Mouse (Mus musculus) kidney, adult 8-10 months (tissue): ENCODE results near the gene Wnt10b.

Source experiments
- DNase-seq, 2 experiments: peaks; one replicate each; pipeline ENCODE4 v3.0.0; 2022

Wnt10b gene

DNA sequence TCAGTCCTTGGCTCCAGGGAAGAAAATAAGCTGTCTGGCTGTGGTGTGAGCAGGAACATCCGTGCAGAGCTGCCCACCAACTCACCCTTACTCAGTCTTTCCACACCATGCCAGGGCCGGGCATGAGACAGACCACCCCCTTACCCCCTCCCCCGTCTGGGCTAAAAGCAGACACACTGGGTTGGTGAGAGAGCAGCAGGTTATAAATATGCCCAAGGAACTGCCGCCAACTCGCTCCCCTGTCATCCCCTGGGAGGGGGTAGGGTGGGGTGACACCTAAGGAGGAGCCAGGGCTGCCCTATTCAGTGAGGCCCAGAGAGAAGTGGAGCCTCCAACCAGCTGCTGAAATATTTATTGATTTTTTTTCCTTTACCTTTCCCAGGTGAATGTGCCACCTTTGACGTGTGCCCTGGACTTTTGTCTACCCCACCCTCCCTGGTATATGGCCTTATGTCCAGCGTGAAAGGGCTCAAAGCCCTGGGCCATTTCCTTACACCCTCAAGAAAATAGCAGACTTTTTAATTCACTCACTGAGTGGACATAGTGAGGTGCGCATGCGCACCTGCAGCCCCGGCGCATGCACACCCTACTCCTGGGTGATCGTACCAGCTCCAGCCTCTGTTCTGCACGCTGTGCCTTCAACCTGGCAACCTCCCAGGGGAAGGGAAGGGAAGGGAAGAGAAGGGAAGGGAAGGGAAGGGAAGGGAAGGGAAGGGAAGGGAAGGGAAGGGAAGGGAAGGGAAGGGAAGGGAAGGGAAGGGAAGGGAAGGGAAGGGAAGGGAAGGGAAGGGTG is 19.0 kb upstream of the Wnt10b start:
- no peak for DNase-seq

DNA sequence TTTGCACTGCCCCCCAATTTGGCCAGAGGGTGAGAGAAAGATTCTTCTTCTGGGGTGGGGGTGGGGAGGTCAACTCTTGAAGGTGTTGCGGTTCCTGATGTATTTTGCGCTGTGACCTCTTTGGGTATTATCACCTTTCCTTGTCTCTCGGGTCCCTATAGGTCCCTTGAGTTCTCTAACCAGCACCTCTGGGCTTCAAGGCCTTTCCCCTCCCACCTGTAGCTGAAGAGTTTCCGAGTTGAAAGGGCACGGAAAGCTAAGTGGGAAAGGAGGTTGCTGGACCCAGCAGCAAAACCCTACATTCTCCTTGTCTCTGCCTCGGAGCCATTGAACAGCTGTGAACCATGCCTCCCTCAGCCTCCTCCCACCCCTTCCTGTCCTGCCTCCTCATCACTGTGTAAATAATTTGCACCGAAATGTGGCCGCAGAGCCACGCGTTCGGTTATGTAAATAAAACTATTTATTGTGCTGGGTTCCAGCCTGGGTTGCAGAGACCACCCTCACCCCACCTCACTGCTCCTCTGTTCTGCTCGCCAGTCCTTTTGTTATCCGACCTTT is 15.3 kb upstream of the Wnt10b start:
- no peak for DNase-seq

GRCm38 (mm10) chr15:98792233-98793020 is 14.5 kb upstream of the Wnt10b start:
- no peak for DNase-seq

DNA sequence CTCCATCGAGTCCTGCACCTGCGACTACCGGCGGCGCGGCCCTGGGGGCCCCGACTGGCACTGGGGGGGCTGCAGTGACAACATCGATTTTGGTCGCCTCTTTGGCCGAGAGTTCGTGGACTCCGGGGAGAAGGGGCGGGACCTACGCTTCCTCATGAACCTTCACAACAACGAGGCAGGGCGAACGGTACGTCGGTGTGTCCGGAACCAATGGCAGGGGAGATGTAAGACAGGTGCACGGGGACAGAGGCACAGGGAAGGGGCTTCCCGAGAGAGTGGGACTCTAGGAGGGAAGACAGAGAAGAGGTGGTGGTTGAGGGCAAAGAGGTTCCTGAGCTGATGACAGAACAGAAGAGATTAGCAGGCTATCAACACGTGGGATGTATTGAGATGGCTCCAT is 13.8 kb upstream of the Wnt10b start:
- DNase-seq: no peak

DNA sequence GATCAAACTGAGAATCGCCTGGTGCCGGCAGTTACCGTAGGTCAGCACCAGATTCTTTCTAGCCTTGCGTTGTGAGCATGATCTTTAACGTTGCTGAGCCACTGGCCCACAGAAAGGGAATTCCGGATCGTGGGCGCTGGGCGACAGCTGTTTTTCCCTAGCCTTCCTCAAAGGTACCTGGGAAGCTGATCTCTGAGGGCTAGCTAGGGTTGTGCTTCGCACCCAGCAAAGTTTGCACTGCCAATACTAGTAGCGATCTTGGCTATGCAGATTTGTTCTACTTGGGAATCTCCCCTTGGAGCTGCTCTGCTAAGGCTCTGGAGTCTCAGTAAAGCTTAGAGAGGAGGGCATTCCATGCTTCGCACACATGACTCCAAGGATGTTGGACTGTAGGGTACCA is 13.3 kb upstream of the Wnt10b start:
- no peak for DNase-seq

GRCm38 (mm10) chr15:98790761-98791160 is 12.8 kb upstream of the Wnt10b start:
- DNase-seq: no peak

GRCm38 (mm10) chr15:98789661-98790535 is 11.9 kb upstream of the Wnt10b start, which contains the start of gene Wnt1:
TSS of gene Wnt1 (plus strand) at chr15:98789857.
- peak in 1 of 2 experiments; percentile 41 for DNase-seq

- DNase-seq: no peak
Measured at GRCm38 (mm10) chr15:98788972-98789660, 11.2 kb upstream of the Wnt10b start.

GRCm38 (mm10) chr15:98787930-98788329 is 10.0 kb upstream of the Wnt10b start:
- DNase-seq: no peak

- DNase-seq: no peak
Measured at GRCm38 (mm10) chr15:98785744-98786143, 7.8 kb upstream of the Wnt10b start.

DNA sequence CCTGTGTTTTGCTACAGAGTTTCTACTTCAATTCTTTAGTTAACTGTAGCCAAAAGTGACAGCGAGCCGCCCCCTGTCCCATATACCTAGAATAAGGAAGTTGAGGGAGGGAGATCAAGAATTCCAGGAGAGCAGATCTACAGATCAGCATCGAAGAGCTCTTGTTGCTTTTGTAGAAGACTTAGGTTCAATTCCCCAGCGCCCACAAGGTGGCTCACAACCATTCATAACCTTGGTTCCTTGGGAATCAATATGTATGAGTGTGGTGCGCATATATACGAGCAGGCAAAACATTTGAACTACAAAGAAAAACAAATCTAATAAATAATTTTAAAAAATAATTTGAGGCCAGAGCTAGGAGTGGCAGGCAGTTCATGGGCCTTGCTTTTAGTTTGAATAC is 3.2 kb upstream of the Wnt10b start:
- no peak for DNase-seq

- no peak for DNase-seq
Measured at GRCm38 (mm10) chr15:98780573-98780972, 2.6 kb upstream of the Wnt10b start.

GRCm38 (mm10) chr15:98780075-98780474 is 2.1 kb upstream of the Wnt10b start:
- no peak for DNase-seq

- no peak for DNase-seq
Measured at GRCm38 (mm10) chr15:98778806-98779205, 856 bp upstream of the Wnt10b start.

GRCm38 (mm10) chr15:98778191-98778770 is 331 bp upstream of the Wnt10b start:
- DNase-seq: no peak

DNA sequence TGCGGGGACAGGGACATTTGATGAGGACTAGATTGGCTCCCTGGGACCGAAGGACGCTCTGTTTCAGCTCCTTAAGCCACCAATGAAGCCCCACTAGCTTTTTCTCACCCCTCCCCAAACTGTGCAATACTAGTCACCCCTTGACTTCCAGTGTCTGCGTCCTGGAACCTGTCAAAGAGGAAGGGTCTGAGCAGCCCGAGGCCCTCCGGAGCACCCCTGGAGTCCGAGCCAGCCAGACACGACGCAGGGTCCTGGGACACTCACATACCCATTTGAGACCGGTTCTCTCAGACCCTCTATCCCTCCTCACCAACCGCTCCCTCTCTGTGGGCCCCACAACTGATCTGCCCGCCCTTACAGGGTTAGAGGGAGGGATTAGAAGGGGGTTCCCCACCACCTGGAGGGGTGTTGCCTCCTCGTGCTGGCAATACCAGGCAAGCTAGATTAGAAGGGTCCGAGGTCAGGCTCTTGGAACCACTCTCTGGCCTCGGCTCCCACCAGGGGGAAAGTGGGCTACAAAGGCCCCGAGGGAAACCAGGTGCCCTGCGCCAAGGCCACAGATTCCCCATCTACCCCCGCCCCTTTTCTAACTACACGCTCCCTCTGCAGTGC is 839 bp downstream of the Wnt10b start:
- DNase-seq: no peak

DNA sequence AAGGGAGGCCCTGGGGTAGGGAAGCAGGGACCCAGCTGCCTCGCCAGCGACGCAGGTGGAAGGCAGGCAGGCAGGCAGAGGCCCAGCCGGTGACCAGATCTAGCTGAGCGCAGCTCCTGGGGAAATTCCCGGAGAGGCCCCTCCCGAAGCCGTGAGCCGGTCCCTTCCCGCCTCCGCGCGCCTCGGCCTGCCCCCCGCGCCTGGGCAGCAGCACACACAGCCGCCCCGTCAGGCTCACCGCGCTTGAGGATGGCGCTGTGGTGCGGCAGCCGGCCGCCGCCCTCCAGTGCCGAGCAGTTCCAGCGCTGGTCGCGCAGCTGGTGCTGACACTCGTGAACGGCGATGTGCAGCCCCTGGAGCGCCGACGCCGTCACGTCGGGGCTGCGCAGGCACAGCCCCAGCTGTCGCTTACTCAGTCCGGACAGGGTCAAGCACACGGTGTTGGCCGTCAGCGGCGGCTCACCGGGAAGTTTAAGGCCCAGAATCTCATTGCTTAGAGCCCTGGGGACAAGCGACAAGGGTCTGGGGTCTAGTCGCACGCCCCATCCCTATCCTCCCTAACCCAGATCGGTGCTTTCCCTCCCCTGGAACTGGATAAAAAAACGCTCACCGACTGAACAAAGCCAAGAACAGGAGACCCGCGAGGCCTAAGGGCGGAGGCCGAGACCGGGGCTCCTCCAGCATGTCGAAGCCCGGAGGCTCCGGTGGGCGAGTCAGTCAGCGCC is 1.5 kb downstream of the Wnt10b start:
- peak in 1 of 2 experiments; percentile 13 for DNase-seq

- DNase-seq: no peak
Measured at GRCm38 (mm10) chr15:98775533-98775932, 2.4 kb downstream of the Wnt10b start.

DNA sequence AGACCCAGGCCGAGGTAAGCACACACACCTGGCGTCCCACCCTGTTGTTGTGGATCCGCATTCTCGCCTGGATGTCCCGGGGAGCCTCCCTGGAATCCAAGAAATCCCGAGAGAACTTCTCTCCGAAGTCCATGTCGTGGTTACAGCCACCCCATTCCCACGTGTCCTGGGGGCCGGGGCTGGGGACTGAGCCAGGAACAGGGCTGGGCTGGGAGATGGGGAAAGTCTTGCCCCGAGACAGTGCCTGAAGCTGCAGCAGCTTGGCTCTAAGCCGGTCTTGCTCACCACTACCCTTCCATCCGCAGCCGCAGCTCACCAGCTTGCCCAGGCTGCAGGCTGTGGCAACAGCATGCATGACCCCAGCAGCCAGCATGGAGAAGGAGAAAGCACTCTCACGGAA is 3.9 kb downstream of the Wnt10b start:
- DNase-seq: no peak

- no peak for DNase-seq
Measured at GRCm38 (mm10) chr15:98772511-98773211, 5.3 kb downstream of the Wnt10b start.
